Mouse (Mus musculus) C2C12 (cell line): ENCODE measurements at regions not wholly inside any gene's neighbourhood (a gene's known extent, or its start where the extent isn't known, plus 50 kb on each side); places are given as distances from the start of the nearest gene placed in this dataset.

Source experiments
- CTCF ChIP-seq: IDR thresholded peaks from one replicate; pipeline ENCODE4 v1.5.1; 2011; ENCODE audit not compliant: control insufficient read depth, insufficient read depth, insufficient read length
- MAX ChIP-seq: IDR thresholded peaks from one replicate; pipeline ENCODE4 v1.6.1; 2011; ENCODE audit warnings: mild to moderate bottlenecking, control low read depth

DNA sequence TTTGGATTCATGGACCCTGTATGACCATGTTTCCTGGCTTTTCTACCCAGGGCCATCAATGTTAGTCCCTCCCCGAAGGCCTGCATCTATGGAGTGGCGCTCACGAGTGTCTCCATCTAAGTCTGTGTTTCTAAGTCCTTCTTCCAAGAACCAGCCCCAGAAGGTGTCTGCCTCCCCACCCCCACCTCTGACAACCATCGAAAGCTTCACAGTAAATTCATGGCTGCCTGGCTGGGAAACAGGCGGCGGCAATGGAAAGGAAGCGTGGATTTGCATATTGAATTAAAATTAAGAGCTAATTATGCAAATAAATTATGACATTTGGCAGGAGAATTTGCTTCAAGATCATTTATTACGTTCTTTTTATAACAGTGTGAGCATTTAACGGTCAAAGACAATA, 83.9 kb downstream of the Hif1an start:
- TF ChIP-seq CTCF, result no peak
- TF ChIP-seq MAX, result no peak
